Mouse (Mus musculus) liver, adult 2 months (tissue): ENCODE results near the gene Alg14.

Experiments
- CTCF ChIP-seq: fragments of 200-500 bp; IDR thresholded peaks from 2 replicates; pipeline ENCODE4 v1.5.1; 2011; ENCODE audit warnings: low read depth, low read length, control low read depth
- POLR2A ChIP-seq: fragments of 200-500 bp; IDR thresholded peaks from 2 replicates; pipeline ENCODE4 v1.6.1; 2011; ENCODE audit warnings: low read length, control low read depth; ENCODE audit not compliant: insufficient read depth; ENCODE audit errors: extremely low read depth

GRCm38 (mm10) chr3:121291560-121292258, at the start of gene Alg14:
- 0 out of 2 replicates have a peak, but pooled peaks have one; percentile 32 for TF ChIP-seq POLR2A
- TF ChIP-seq CTCF, result no peak
